Mouse (Mus musculus): ENCODE results near the gene Vps41. TPM values are rescaled to one million over a fixed set of nuclear protein-coding genes. Genes with fewer than 3 reads are reported as not detected.

Gene Vps41
- total RNA-seq, 1 experiment from 2014 or later, result 72.4 TPM

DNA sequence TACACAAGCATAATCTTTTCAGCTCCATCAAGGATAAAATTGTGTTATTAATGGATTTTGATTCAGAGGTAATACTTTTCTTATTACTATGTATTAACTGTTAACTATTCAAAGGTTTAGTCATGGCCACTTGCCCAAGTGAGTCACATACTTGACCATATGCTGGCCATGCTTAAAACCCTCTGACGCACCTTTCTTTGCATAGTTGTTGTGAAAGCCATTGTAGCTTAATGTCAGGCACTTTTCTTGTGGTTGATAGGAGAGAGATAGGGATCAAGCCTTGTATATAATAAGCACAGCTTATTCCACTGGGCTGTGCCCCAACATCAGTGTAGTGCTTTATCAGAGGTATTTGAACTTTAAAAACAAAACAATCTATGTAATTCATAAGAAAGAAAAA, 126.5 kb downstream of the Vps41 start:
- ATAC-seq (replicated peaks in 1 of 2; ENCODE audit: insufficient read depth in 1 of 2, low FRiP score in 2 of 2, low TSS enrichment in 1 of 2, low read depth in 1 of 2, poor library complexity in 2 of 2, severe bottlenecking in 2 of 2), result no peak

DNA sequence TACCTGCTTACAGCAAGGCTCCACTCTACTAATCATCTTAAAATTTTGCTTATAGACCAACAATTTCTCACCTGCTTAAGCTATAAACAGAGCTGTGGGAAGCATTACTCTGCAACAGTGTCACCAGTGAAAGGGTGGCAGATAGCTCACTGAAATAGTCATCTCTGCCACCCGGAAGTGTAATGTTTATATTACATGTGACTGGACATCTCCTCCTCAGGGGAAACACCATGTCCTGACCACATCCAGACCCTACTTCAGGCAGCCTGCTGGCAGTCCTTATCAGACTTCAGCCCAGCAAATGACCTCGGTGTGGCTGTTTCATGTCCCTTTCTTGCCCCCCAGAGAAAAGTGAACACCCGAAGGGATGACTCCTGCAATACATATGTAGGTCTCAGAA, 130.3 kb downstream of the Vps41 start:
- ATAC-seq (replicated peaks in 1 of 2; ENCODE audit: insufficient read depth in 1 of 2, low FRiP score in 2 of 2, low TSS enrichment in 1 of 2, low read depth in 1 of 2, poor library complexity in 2 of 2, severe bottlenecking in 2 of 2), result no peak

DNA sequence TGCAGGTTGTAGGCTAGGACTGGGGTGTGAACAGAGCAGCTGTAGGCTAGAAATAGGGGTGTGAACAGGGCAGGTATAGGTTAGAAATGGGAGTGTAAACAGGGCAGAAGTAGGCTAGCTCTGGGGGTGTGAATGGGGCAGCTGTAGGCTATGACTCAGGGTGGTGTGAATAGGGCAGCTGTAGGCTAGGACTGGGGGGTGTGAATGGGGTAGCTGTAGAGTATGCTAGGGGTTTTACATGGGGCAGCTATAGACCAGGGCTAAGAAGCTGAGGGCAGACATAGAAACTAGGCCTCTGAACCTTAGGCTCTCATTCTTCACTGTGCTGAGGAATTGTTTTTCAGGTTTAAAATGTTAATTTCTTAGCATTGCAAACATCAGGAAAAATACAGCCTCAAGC, 132.5 kb downstream of the Vps41 start:
- no peak for ATAC-seq (replicated peaks in 1 of 2; ENCODE audit: insufficient read depth in 1 of 2, low FRiP score in 2 of 2, low TSS enrichment in 1 of 2, low read depth in 1 of 2, poor library complexity in 2 of 2, severe bottlenecking in 2 of 2)

DNA sequence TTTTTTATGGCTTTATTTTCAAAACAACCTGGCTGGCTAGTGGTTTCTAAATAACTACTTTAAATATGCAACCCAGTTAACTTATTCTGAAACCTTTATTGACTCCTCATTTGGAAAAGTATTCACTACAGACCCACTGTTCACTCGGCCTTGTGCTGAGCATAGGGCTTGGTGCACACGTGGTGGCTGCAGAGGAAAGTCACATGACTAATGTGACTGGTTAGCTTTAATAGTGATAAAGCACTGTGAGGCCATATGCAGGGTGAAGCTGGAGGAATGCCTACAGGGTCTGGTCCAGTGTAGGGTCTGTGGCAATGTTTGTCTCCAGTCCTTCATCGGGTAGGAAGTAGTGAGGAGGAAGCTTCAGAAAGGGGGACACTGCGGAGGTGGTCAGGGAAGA, 134.1 kb downstream of the Vps41 start:
- ATAC-seq (replicated peaks in 1 of 2; ENCODE audit: insufficient read depth in 1 of 2, low FRiP score in 2 of 2, low TSS enrichment in 1 of 2, low read depth in 1 of 2, poor library complexity in 2 of 2, severe bottlenecking in 2 of 2), result no peak

DNA sequence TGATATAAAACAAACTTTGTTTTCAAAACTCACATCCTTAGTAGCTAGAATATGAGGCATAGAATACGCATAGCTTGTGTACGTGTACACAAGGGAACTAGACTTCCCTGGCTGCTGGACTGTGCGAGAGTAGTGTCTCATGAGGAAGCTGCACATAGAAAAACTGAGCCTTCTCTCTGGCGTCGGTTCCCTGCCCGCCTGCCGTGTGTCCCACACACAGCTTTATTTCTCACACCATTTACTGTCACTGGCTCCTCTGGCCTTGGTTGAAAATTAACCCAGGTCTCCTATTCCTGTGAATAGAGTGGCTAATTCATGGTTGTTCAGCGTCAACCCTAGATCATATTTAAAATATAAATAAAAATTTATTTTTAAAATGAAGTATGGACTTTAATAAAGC, 135.6 kb downstream of the Vps41 start:
- ATAC-seq (replicated peaks in 1 of 2; ENCODE audit: insufficient read depth in 1 of 2, low FRiP score in 2 of 2, low TSS enrichment in 1 of 2, low read depth in 1 of 2, poor library complexity in 2 of 2, severe bottlenecking in 2 of 2), result no peak

DNA sequence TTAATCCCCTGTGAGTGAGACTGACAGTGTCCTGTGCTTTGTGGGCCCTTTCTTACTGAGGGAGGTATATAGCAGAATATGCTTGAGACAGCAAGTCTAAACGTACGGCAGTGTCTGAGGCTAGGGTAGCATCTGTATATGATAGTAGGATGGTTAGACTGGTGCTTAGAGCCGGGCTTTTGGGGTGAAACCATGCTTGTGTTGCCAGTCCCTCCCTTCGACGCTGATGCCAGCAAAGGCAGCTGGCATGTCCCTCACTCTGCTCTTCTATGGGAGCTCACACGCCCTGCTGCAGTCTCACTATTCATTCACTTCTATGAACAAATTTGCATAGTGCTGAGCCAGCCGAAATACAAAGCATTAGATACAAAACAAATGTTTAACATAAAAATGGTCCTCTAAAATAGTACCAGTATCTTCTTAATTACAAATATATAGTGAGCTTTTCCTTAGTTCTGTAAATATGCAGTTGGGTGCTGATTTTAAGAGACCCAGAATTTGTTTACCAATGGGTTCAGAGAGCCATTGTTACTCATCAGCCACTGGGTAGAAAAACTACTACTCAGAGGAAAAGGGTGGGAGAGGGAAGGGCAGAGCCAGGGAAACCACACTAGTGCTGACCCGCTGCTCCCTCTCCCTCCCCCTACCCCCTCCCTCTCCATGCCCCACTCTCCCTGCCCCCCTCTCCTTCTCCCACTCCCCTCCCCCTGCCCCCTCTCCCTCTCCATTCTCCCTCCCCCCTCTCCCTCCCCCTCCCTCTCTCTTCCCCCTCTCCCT, 139.1 kb downstream of the Vps41 start:
- ATAC-seq (replicated peaks in 1 of 2; ENCODE audit: insufficient read depth in 1 of 2, low FRiP score in 2 of 2, low TSS enrichment in 1 of 2, low read depth in 1 of 2, poor library complexity in 2 of 2, severe bottlenecking in 2 of 2), result no peak

DNA sequence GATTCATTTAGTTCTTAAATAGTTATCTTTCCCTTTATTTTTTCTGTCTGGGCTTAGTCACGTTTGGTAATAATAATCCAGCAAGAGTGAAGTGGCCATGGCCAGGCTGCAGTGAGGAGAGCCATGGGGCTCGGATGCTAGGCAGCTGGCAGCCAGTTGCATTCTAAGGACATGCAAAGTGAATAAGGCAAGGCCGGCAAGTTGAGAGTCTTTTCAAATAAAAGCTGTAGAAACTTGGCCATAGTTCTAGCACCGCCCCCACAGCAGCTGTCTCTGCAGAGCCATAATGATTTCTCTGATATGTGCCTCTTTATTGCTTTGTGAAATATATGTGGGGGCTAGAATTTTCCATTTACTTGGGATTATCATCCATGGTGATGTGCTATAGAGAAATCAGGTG, 141.1 kb downstream of the Vps41 start:
- no peak for ATAC-seq (replicated peaks in 1 of 2; ENCODE audit: insufficient read depth in 1 of 2, low FRiP score in 2 of 2, low TSS enrichment in 1 of 2, low read depth in 1 of 2, poor library complexity in 2 of 2, severe bottlenecking in 2 of 2)

DNA sequence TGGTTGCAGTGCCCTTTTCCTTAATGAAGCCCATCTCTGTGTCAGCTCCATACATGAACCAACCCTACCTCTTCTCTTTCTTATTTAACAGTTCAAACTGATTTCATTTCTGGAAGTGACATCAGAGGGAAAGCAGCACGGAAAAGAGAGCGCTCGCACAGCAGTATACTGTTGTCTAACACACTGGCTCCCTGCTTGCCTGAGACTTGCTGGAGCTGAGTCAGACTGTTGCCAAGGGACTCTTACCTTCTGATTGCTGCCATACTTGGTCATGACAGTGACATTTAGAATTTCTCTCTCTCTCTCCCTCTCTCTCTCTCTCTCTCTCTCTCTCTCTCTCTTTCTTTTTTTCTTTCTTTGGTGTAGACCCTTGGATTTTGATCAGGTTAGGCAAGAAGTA, 142.3 kb downstream of the Vps41 start:
- ATAC-seq (replicated peaks in 1 of 2; ENCODE audit: insufficient read depth in 1 of 2, low FRiP score in 2 of 2, low TSS enrichment in 1 of 2, low read depth in 1 of 2, poor library complexity in 2 of 2, severe bottlenecking in 2 of 2), result no peak

DNA sequence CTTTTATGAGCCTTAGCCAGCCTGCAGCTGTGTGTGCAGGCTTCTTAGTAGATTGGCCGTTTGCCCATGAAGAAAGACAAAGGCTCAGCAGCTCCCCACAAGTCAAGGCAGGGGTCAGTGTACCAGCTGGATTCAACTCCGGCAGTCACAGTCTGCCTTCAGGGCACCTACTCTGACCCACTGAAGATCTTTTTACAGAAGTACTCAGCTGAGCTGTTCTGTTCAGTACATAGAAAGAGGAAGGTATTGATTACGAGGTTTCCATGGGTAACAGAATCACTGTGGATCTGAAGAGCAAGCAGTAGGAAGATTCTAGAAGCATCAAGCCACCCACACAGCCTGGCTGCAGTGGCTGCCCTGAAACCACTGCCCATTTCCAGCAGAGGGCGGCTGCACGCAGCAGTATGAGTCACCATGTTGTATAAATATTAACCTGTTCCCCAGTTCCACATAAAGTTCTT, 151.0 kb downstream of the Vps41 start:
- no peak for ATAC-seq (replicated peaks in 1 of 2; ENCODE audit: insufficient read depth in 1 of 2, low FRiP score in 2 of 2, low TSS enrichment in 1 of 2, low read depth in 1 of 2, poor library complexity in 2 of 2, severe bottlenecking in 2 of 2)

DNA sequence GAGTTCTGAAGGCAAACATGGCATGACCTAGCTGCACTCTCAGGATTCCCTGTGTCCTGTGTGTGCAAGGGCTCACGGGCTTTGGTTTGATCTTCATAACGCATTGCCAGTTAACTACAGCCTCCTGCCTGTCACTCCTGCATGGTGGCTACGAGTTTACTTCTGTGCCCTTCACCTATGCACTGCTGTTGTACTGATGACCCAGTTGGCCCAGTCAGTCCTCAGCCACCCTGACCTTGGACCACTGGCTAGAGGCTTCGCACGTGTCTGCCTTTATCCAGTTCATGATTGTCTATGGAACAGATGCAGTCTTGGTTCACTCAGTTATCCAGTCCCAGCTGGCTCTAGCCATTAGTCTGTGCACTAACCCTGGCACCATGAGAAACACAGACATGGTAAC, 151.7 kb downstream of the Vps41 start:
- no peak for ATAC-seq (replicated peaks in 1 of 2; ENCODE audit: insufficient read depth in 1 of 2, low FRiP score in 2 of 2, low TSS enrichment in 1 of 2, low read depth in 1 of 2, poor library complexity in 2 of 2, severe bottlenecking in 2 of 2)

DNA sequence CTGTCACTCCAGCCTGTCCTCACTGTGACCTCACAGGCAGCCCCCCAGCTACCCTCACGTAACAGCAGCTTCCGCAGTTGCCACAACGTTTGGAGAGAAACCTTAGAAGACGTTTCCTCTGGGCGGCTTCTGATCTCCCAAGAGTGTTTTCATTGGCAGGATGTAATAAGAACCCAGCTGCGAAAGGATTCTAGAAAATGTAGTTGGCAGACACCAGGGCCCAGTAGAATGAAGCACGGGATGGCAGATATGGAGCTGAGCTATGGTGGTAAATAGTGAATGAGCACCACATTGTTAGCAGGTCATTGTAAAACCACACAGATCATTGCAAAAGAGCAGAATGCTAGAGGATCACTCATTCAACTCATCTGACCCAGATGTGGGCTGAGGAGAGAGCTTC, 158.2 kb downstream of the Vps41 start:
- no peak for ATAC-seq (replicated peaks in 1 of 2; ENCODE audit: insufficient read depth in 1 of 2, low FRiP score in 2 of 2, low TSS enrichment in 1 of 2, low read depth in 1 of 2, poor library complexity in 2 of 2, severe bottlenecking in 2 of 2)

DNA sequence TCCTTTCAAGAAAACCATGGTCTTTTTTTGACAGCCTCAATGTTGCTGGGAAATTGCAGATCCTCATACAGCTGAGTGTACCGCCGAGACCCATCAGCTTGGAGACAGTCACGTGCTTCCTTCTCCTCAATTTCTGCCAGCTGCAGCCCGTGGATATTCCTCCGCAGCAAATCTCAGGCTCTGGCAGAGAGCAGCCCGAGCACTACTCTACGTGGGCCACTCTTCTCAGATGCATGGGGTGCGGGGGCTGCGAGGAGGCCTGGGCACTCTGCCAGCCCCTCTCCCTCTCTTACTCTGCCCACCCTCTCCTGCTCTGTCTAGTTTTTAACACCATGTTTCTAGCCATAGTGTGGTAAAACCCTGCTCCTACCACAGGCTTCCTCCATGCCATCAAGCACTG, 175.8 kb downstream of the Vps41 start:
- no peak for ATAC-seq (replicated peaks in 1 of 2; ENCODE audit: insufficient read depth in 1 of 2, low FRiP score in 2 of 2, low TSS enrichment in 1 of 2, low read depth in 1 of 2, poor library complexity in 2 of 2, severe bottlenecking in 2 of 2)

DNA sequence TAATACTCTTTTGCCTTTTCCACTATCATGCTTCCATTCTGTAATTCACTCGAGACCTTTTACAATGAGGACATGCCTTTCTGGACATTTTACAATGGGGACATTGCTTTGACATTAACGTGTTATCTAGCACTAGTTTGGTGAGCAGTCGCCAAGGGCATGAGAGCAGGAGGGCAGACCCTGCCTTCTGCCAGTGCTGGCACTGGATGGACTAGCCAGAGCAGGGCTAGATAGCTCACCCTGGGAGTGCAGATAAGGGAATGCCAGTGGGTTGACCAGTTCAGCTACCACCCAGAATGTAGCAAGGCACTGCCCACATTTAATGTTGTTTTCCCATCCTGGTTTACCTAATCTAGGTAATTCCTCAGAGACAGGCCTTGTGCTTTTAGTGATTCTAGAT, 179.7 kb downstream of the Vps41 start:
- ATAC-seq (replicated peaks in 1 of 2; ENCODE audit: insufficient read depth in 1 of 2, low FRiP score in 2 of 2, low TSS enrichment in 1 of 2, low read depth in 1 of 2, poor library complexity in 2 of 2, severe bottlenecking in 2 of 2), result no peak

DNA sequence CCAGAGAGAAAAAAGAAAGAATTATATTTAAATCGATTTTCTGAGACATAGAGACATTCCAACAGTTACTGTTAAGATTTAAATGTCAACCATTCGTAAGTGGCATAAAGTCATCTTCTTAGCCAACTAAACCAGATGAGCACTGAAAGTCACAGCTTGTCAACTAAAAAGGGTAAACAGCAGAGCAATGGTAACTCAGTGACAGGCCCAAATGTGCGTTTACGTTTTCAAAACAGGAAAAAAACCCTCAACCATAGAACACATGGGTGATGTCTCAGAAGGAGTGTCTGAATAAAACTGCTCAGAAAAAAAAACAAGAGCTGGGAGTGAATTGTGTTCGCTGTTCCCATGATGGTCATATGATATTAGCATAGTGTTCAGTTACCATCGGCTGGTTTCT, 186.5 kb downstream of the Vps41 start:
- ATAC-seq (replicated peaks in 1 of 2; ENCODE audit: insufficient read depth in 1 of 2, low FRiP score in 2 of 2, low TSS enrichment in 1 of 2, low read depth in 1 of 2, poor library complexity in 2 of 2, severe bottlenecking in 2 of 2), result no peak

DNA sequence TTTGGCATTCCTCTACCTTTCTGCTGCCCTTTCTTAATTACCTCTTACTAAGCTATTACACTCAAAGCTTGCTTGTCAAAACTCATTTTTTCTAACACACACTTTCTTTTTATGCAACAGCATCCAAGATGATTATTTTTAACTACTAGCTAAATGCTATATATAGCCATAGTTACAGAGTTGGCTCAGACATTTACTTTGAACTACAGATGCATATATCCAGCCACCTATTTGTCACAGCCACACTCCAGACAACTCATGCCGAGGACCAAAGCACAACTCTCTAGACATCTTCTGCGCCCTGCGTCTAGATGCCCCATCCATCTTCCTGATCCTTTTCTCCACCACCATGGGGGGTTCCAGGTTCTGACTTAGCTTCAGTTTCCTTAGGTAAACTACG, 197.7 kb downstream of the Vps41 start:
- no peak for ATAC-seq (replicated peaks in 1 of 2; ENCODE audit: insufficient read depth in 1 of 2, low FRiP score in 2 of 2, low TSS enrichment in 1 of 2, low read depth in 1 of 2, poor library complexity in 2 of 2, severe bottlenecking in 2 of 2)

Other genes with a start within 250 kb of the Vps41 start
- gene Amph, start 230.9 kb downstream of the Vps41 start, total RNA-seq (2017), result not detected in 2 replicates

All from hematopoietic stem cell, adult 5-6 weeks (primary cell).